Mouse (Mus musculus): ENCODE measurements around the gene Heatr9.

The Heatr9 gene

GRCm38 (mm10) chr11:83533192-83533591, 11.2 kb upstream of the Heatr9 start:
- no peak for DNase-seq (ENCODE audit: low spot score in 2 of 2)

GRCm38 (mm10) chr11:83530360-83530759, 8.4 kb upstream of the Heatr9 start, which contains the start of gene Ccl5:
Gene Ccl5, minus strand, starts transcription at chr11:83530518.
- DNase-seq (ENCODE audit: low spot score in 2 of 2): no peak

DNA sequence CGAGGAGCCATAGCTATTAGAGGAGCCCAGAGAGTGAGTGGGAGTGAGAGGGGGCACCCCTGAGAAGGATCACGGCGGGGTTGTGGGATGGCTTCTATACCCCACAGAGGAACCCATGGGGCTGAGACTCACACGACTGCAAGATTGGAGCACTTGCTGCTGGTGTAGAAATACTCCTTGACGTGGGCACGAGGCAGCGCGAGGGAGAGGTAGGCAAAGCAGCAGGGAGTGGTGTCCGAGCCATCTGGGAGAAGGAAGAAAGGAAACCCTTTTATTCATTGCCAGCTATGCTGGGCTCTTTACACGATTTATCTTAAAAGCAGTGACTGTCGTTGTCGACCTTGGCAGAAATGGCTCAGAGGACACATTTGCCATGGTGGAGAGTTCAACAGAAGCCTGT, 7.0 kb upstream of the Heatr9 start:
- DNase-seq (ENCODE audit: low spot score in 2 of 2): no peak

GRCm38 (mm10) chr11:83518371-83518770, 3.6 kb downstream of the Heatr9 start:
- no peak for DNase-seq (ENCODE audit: low spot score in 2 of 2)

GRCm38 (mm10) chr11:83517153-83517552, 4.8 kb downstream of the Heatr9 start:
- no peak for DNase-seq (ENCODE audit: low spot score in 2 of 2)

- no peak for DNase-seq (ENCODE audit: low spot score in 2 of 2)
Measured at GRCm38 (mm10) chr11:83509521-83509920, 12.5 kb downstream of the Heatr9 start.

DNA sequence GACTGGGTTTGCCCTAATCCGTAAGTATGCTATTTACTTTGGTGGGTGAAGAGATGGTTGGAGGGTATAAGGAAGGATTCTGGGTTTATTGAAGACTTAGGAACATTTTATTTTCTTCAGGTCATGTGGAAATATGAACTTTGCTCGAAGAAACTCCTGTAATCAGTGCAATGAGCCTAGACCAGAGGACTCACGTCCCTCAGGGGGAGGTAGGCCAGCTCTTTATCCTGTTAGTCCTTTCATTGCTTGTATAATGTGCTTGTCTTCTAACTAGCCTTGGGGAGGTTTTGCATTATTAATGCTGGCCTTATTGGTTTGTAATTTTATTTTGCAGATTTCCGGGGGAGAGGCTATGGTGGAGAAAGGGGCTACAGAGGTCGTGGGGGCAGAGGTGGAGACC, 17.7 kb downstream of the Heatr9 start:
- DNase-seq (ENCODE audit: low spot score in 2 of 2): no peak

- DNase-seq (ENCODE audit: low spot score in 2 of 2): no peak
Measured at GRCm38 (mm10) chr11:83495571-83495970, 26.4 kb downstream of the Heatr9 start.

DNA sequence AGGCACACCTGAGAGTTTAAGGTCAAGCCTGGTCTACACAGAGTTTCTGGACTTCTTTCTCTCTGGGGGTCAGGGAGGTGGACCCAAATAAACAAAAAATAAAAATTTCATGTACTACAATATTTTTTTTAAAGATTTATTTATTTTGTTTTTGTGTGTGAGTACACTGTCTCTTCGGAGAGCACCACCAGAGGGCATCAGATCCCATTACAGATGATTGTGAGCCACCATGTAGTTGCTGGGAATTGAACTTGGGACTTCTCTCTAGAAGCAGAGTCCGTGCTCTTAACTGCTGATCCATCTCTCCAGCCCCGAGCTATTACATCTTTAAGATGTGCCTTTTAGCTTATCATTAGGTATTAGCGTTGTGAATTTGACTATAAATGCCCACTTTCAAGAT, 30.5 kb downstream of the Heatr9 start:
- DNase-seq (ENCODE audit: low spot score in 2 of 2): no peak

DNA sequence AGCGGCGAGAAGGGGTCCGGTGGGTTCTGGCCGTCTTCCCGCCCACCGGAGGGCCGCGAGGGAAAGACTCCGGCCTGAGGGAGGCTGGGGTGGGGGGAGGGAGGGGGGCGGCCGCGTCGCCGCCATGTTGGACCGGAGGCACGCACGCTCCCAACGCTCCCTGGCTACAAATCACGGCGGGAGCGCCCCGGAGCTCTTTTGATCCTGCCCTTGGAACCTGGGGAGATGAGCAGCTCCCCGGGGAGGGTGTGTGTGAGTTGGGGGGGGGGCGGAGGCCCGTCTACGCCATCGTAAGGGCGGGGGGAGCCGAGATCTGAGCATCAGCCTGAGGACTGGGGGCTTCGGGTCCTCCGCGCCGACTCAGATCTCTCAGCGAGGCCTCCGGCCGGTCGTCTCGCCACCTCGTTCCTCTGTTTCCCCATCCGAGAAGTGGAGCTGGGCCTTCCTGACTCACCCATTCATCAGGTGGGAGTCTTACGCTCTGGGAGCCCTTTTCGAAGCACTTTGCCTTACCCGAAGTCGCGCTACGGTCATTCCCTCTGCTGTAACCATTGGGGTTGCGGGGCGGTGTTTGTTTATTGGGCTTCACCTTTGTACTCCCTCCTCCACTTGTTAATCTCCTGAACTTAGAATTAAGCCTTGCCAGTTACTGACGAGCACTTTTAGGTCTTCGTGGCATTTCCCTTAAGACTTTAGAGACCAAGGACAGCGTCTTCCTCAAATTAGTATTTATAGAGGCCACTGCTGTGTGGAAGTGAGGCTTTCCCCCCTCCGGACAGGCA, 48.5 kb downstream of the Heatr9 start:
- DNase-seq (ENCODE audit: low spot score in 2 of 2): no peak

GRCm38 (mm10) chr11:83472324-83473234, 49.4 kb downstream of the Heatr9 start, which contains the start of gene Taf15:
Gene Taf15, plus strand, starts transcription at chr11:83473086.
- peak; percentile 97 to 99 for DNase-seq (ENCODE audit: low spot score in 2 of 2)

GRCm38 (mm10) chr11:83471766-83472165, 50.2 kb downstream of the Heatr9 start:
- DNase-seq (ENCODE audit: low spot score in 2 of 2): no peak

DNA sequence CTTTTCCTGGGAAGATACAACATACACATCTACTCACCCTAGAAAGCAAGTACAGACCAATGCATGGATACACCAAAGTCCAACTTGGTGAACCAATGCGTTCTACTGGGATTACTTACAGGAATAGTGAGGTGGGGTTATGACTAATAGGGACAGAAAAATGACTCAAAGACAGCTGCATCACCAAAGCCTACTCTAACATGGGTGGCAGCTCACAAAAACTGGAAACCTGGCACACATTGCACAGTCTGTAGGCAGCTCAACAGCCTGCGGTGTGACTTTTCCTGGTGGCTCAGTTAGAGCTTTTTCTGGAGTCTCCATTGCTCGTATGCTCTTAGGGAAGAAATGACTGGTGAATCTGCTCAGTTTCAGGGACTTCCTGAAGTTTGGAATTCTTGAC, 53.2 kb downstream of the Heatr9 start:
- no peak for DNase-seq (ENCODE audit: low spot score in 2 of 2)

DNA sequence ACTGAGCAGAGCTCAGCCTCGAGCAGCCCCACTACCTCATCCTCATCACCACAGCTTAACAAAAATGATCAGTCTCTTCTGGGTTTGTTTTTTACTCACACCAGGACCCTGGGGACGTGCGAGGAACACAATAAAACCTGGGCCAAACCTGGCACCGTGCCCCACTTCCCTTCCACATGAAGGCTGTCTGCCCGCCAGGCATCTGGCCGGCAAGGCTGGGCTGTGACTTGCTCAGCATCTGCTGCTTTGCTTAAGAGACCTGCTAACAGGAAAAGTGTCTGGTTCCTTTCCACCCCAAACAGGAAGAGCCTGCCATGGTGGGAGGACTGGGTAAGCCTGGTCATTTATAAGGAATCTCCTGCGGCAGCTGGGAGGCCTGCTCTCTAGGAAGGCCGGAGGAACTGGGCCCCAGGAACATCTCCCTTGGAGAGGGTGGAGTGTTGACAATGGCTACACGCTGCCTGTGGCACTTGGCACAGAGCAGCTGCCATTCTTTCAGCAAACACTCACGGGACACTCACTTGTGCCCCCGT, 54.8 kb downstream of the Heatr9 start:
- no peak for DNase-seq (ENCODE audit: low spot score in 2 of 2)

- peak in 1 of 2 experiments; percentile 0 for DNase-seq (ENCODE audit: low spot score in 2 of 2)
Measured at GRCm38 (mm10) chr11:83465976-83466375, 56.0 kb downstream of the Heatr9 start.

- no peak for DNase-seq (ENCODE audit: low spot score in 2 of 2)
Measured at GRCm38 (mm10) chr11:83462711-83463244, 59.2 kb downstream of the Heatr9 start, which contains the start of gene Mmp28. Gene Mmp28, minus strand, starts transcription at chr11:83463071.

Data from frontal cortex, postnatal 25 days (tissue).